Mouse (Mus musculus): Measurements from ENCODE around the gene Lpar2.

GRCm38 (mm10) chr8:69807236-69807635, 15.0 kb upstream of the Lpar2 start:
- no peak for TF ChIP-seq POLR2A (IDR thresholded peaks at IDR 0.05; ENCODE audit: low read depth, low read length)
- no peak for TF ChIP-seq CTCF (IDR thresholded peaks at IDR 0.05; ENCODE audit: extremely low read depth, insufficient read depth, insufficient read length, insufficient replicate concordance)
